Mouse (Mus musculus) left cerebral cortex, postnatal 36 days (tissue): ENCODE results near the gene Crlf2. TPM values are rescaled to one million over a fixed set of nuclear protein-coding genes. Genes with fewer than 3 reads are reported as not detected.

Experiments used
- DNase-seq, 2 experiments: peaks; one replicate each; pipeline ENCODE4 v3.0.0; 2021 to 2022; ENCODE audit warnings: low spot score in 2 of 2, mixed read lengths in 1 of 2
- intact Hi-C: fragments of 180-260 bp; cut with DNase I; formaldehyde crosslinking; loops from one replicate; pipeline ENCODE4 v1.15.1; 2025
- total RNA-seq, 2 experiments: library from RNA; stranded (reverse); gene quantifications; 2 replicates each; pipeline ENCODE4 v1.2.3; 2021

Gene Crlf2
- 10 to 100 TPM; 29.3 to 33.7 TPM for total RNA-seq

- intact Hi-C loops, result loop anchor here (5.0 to 10.0 kb wide), 2 partner anchors 306 to 549 kb away; partner anchors contain the start of gene Gtpbp6
These were observed at the start of gene Crlf2 for GRCm38 (mm10) chr5:109558404-109559160. TSS of gene Crlf2 (minus strand) at chr5:109558993.

GRCm38 (mm10) chr5:109602585-109602984 is 43.8 kb upstream of the Crlf2 start:
- intact Hi-C loops, result no loop called here
- DNase-seq, result no peak

More at GRCm38 (mm10) chr5:109558404-109559160, at the start of gene Crlf2:
- peak; percentile 93 to 95 for DNase-seq

DNA sequence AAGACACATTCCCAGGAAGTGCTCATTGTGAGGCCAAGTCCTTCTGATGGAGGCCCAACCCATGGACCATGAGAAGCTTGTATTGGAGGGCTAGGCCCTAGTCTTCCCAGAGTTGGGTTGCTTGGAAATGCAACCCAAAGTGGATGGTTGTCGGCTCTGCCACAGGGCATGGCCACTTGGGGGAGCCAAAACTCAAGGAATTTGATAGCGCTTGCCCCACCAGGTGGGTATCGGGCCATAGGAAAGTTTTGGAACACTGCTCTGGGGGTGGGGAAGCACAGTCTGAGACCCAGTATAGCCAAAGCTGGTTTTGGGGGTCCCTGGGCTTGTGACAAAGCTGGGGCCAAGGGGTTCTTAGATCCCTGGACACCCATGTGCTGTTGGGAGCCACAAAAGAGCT is 42.3 kb upstream of the Crlf2 start:
- intact Hi-C loops, result no loop called here

DNA sequence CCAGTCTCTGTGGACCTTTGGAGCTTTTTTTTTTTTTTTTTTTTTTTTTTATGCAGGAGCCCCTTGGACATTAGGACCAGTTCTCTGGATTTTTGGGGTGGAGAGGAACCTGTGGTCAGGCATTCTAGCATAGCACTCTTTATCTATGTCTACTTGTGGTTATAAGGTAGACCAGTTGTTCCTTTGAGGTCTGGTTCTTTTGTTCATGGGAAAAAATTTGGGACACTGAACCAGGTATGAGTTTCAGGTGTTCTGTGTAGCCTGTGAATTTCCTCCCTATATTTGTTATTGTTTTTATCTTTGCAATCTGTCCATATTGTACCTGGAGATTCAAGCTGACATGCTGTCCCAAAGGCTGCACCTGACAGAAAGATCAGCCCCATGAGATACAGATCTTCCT is 40.1 kb upstream of the Crlf2 start:
- DNase-seq, result no peak
- intact Hi-C loops, result no loop called here

More for the DNA sequence above, 42.3 kb upstream of the Crlf2 start:
- DNase-seq, result no peak

- no peak for DNase-seq
- intact Hi-C loops, result no loop called here
These were observed 37.9 kb upstream of the Crlf2 start for GRCm38 (mm10) chr5:109596647-109597046.

DNA sequence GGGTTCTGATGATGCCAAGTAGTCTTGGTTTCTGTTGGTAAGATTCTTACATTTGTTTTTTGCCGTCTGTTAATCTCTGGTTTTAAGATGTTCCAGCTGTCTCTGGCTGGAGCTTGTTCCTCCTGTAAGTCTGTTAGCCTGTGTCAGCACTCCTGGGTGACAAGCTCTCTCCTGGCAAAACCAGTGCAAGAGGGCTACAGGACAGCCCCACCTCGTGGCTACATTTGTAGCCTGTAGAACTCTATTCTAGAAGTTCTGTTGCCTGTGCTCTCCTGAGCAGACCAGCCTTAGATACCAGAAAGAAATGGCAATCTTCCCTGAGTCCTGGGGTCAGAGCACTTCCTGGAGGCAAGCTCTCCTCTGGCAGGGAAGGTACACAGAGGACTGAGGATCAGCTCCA is 4.0 kb upstream of the Crlf2 start:
- DNase-seq, result no peak
- intact Hi-C loops, result no loop called here

GRCm38 (mm10) chr5:109559191-109559590 is 398 bp upstream of the Crlf2 start:
- intact Hi-C loops, result loop anchor here (5.0 to 10.0 kb wide), 2 partner anchors 306 to 548 kb away; partner anchors contain the start of gene Gtpbp6
- no peak for DNase-seq

DNA sequence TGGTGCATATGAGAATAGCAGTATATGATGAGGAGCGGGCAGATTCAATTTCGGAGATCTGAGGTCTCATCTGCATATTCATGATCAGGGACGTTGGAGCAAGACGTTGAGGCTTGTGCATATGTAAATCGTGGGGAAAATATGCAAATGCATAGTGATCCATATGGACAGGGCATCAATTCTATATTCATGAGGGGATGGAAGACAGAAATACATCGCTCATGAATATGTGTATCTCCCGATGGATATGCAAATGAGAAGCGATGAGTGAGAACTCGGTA is 730 bp downstream of the Crlf2 start:
- DNase-seq, result no peak
- intact Hi-C loops, result loop anchor here (5.0 to 10.0 kb wide), 2 partner anchors 307 to 549 kb away; partner anchors contain the start of gene Gtpbp6

- intact Hi-C loops, result loop anchor here (5.0 to 10.0 kb wide), 2 partner anchors 307 to 550 kb away; partner anchors contain the start of gene Gtpbp6
- peak; percentile 96 to 97 for DNase-seq
These were observed 1.3 kb downstream of the Crlf2 start for GRCm38 (mm10) chr5:109557321-109558122.

GRCm38 (mm10) chr5:109556591-109557320 is 2.0 kb downstream of the Crlf2 start:
- intact Hi-C loops, result loop anchor here (5.0 to 10.0 kb wide), 2 partner anchors 308 to 551 kb away; partner anchors contain the start of gene Gtpbp6

DNA sequence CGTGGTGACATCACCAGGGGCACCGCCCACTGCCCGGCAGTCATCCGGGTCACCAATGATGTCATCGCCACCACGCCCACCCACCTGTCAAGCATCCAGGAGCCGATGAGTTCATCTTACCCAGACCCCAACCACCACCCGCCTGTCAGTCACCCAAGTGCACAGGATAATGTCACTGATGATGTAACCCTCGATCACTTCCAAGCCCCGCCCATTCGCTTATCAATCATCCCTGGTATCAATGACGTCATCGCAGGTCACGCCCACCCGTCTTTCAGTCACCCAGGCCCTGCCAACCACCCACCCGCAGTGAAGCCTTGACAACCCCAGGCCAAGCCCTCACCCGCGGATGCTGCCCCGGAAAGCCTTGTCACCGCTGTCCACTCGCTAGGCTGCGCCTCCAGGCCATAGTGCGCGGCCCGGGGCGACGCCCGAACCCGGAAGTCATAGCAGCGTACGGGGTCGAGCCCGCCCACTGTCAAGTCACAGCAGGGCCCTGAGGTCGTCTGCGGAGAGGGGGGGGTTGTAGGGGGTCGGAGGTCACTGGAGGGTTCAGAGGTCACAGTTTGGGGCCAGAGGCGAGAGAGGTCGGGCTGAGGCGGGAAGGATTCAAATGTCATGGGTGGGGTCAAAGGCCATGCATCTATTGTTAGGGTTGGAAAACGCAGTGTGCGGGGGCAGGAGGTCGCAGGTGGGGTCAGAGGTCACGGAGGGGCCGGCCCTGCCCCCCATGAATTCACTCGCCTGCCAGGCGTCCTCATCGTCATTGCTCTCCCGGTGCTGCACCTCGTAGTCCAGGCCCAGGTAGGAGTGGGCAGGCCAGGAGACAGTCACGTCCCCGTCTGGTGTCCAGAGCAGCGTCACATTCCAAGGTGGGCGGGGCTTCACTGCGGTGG is 2.9 kb downstream of the Crlf2 start:
- intact Hi-C loops, result loop anchor here (5.0 to 10.0 kb wide), 2 partner anchors 309 to 551 kb away; partner anchors contain the start of gene Gtpbp6
- DNase-seq, result peak; percentile 48 to 49

More at GRCm38 (mm10) chr5:109556591-109557320, 2.0 kb downstream of the Crlf2 start:
- DNase-seq, result peak; percentile 92 to 94

GRCm38 (mm10) chr5:109555236-109555675 is 3.5 kb downstream of the Crlf2 start:
- intact Hi-C loops, result loop anchor here (5.0 to 10.0 kb wide), 2 partner anchors 310 to 552 kb away; partner anchors contain the start of gene Gtpbp6
- no peak for DNase-seq

DNA sequence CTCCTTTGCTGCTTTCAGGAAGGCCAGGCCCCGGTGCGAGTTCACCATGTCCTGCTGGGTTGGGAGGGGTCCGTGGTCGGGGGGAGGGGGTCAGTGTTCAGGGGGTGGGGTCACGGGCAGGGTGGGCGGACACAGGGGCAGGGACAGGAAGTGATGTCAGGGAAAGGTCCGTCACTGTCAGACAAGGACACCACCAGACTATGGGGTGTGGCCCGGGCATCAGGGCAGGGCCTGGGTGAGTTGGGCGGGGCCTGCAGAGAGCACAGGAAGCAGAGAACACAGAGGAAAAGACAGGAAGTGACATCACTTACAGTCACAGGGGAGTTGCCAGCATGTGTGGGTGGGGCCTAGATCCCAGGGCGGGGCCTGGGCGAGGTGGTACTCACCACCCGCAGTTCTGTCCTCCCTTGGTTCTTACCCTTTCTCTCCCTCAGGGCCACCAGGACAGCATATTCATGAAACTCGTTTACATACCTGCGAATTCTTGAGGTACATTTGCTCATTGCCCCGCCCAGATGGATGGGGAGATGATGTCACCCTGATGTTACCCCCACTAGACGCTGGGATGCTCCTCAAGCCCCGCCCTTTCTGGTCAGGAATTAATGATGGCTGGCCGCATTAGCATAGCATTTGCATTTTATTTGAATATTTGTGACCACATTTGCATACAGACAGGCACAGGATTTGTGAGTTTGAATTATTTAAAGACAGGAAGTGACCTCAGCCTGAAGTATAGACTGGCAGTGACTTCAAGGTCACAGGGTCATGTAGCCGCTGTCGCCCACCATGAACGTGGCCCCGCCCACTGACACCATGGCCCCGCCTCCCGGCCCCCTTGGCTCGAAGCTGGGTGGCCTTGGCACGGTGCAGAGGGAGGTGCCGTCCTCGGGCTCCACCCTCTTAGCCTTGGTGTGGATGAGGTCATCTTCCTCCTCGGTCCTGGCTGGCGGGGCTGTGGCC is 4.4 kb downstream of the Crlf2 start:
- intact Hi-C loops, result loop anchor here (5.0 to 10.0 kb wide), 2 partner anchors 310 to 553 kb away; partner anchors contain the start of gene Gtpbp6
- DNase-seq, result no peak

- intact Hi-C loops, result loop anchor here (10.0 kb wide), 1 partner anchor 311 kb away; no protein-coding TSS in a partner anchor
- DNase-seq, result no peak
These were observed 5.4 kb downstream of the Crlf2 start for GRCm38 (mm10) chr5:109553160-109553930.

DNA sequence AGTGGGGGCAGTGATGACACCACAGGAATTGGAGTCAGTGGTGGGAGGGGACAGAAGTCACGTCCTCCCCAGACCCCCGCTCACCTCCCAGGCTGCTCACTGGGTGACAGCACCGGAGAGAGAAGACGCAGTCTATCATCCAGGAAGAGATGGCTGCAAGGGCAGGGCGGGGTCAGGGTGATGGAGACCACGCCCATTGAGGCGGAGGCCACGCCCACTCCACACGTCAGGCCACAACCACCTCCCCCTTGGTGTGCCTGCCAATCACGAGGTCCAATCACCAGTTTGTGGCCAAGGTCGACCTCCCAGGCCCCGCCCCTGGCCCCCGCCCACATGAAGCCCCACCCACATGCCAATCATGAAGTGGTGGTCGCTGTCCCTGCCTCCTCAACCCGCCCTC is 6.3 kb downstream of the Crlf2 start:
- intact Hi-C loops, result loop anchor here (10.0 kb wide), 1 partner anchor 312 kb away; no protein-coding TSS in a partner anchor
- no peak for DNase-seq

DNA sequence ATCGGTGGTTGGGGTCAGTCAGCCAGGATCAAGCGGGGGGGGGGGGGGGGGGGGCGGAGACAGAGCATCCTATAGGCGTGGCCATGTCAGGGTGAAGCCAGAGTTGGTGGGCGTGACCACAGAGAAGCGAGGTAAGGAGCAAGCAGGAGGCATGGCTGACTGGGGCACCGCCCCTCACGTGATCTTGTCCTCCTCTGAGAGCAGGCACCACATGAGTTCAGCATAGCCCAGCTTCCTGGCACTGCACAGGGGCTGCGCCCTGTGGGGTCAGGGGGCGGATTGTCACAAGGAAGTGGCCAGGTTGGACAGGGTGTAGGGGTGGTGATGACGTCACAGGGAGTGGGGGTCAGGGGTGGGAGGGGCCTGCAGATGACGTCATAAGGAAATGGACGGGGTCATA is 6.7 kb downstream of the Crlf2 start:
- DNase-seq, result no peak
- intact Hi-C loops, result loop anchor here (10.0 kb wide), 1 partner anchor 313 kb away; no protein-coding TSS in a partner anchor
